Mouse (Mus musculus) liver, adult 2 months (tissue): Measurements from ENCODE around the gene Pcbp1.

Experiments
- CTCF ChIP-seq: fragments of 200-500 bp; IDR thresholded peaks from 2 replicates; pipeline ENCODE4 v1.5.1; 2011; ENCODE audit warnings: low read depth, low read length, control low read depth
- POLR2A ChIP-seq: fragments of 200-500 bp; IDR thresholded peaks from 2 replicates; pipeline ENCODE4 v1.6.1; 2011; ENCODE audit warnings: low read length, control low read depth; ENCODE audit not compliant: insufficient read depth; ENCODE audit errors: extremely low read depth

GRCm38 (mm10) chr6:86479311-86479710, 46.8 kb downstream of the Pcbp1 start:
- TF ChIP-seq POLR2A (no peak), CTCF (no peak)
